Mouse (Mus musculus): ENCODE results near the gene Ppm1j. TPM values are rescaled to one million over a fixed set of nuclear protein-coding genes. Genes with fewer than 3 reads are reported as not detected.

Gene Ppm1j
- polyA plus RNA-seq, 1 experiment from 2014 or later: 0.57 TPM

GRCm38 (mm10) chr3:104767716-104768115 is 13.1 kb upstream of the Ppm1j start:
- no peak for ATAC-seq (ENCODE audit: low FRiP score)
- WGBS: 80% methylated on average over 4 of the region's 4 CpGs
- no peak overlapping the region for H3K4me3 ChIP-seq

GRCm38 (mm10) chr3:104769135-104769534 is 11.7 kb upstream of the Ppm1j start:
- Histone ChIP-seq H3K27me3 (peaks cover 42% of the 10 kb centered on the region), H3K27ac (no peak overlapping the region), H3K4me1 (replicated peaks) (no peaks in the 10 kb centered on the region), H3K9ac (no peak overlapping the region), H3K36me3 (no peaks in the 10 kb centered on the region), H3K4me3 (no peak overlapping the region), H3K9me3 (no peaks in the 10 kb centered on the region), H3K4me2 (no peak overlapping the region)
- WGBS: 23% methylated on average over 3 of the region's 3 CpGs
- no peak for ATAC-seq (ENCODE audit: low FRiP score)

More at GRCm38 (mm10) chr3:104767716-104768115, 13.1 kb upstream of the Ppm1j start:
- H3K27ac ChIP-seq: no peak overlapping the region
- H3K9me3 ChIP-seq: no peaks in the 10 kb centered on the region
- no peaks in the 10 kb centered on the region for H3K4me1 ChIP-seq (replicated peaks)
- peaks cover 32% of the 10 kb centered on the region for H3K27me3 ChIP-seq
- H3K9ac ChIP-seq: no peak overlapping the region
- H3K4me2 ChIP-seq: no peak overlapping the region
- no peaks in the 10 kb centered on the region for H3K36me3 ChIP-seq

GRCm38 (mm10) chr3:104770035-104770434 is 10.8 kb upstream of the Ppm1j start:
- H3K36me3 ChIP-seq: no peaks in the 10 kb centered on the region
- WGBS: 66% methylated on average over 10 of the region's 10 CpGs
- no peak for ATAC-seq (ENCODE audit: low FRiP score)

GRCm38 (mm10) chr3:104770918-104771317 is 9.9 kb upstream of the Ppm1j start:
- Histone ChIP-seq H3K9ac (no peak overlapping the region), H3K9me3 (no peaks in the 10 kb centered on the region), H3K27ac (no peak overlapping the region), H3K27me3 (peaks cover 50% of the 10 kb centered on the region), H3K4me1 (replicated peaks) (no peaks in the 10 kb centered on the region), H3K36me3 (no peaks in the 10 kb centered on the region), H3K4me3 (no peak overlapping the region), H3K4me2 (no peak overlapping the region)
- no peak for ATAC-seq (ENCODE audit: low FRiP score)
- 76% methylated on average over 3 of the region's 3 CpGs for WGBS

More at GRCm38 (mm10) chr3:104770035-104770434, 10.8 kb upstream of the Ppm1j start:
- Histone ChIP-seq H3K27me3 (peaks cover 46% of the 10 kb centered on the region), H3K4me2 (no peak overlapping the region), H3K9me3 (no peaks in the 10 kb centered on the region), H3K9ac (no peak overlapping the region), H3K4me1 (replicated peaks) (no peaks in the 10 kb centered on the region), H3K27ac (no peak overlapping the region), H3K4me3 (no peak overlapping the region)

- H3K36me3 ChIP-seq: no peaks in the 10 kb centered on the region
These were observed 9.4 kb upstream of the Ppm1j start for GRCm38 (mm10) chr3:104771460-104771859.

GRCm38 (mm10) chr3:104773301-104773700 is 7.6 kb upstream of the Ppm1j start:
- no peaks in the 10 kb centered on the region for H3K9me3 ChIP-seq
- peaks cover 74% of the 10 kb centered on the region for H3K27me3 ChIP-seq
- no peak overlapping the region for H3K4me3 ChIP-seq
- no peak overlapping the region for H3K9ac ChIP-seq
- H3K36me3 ChIP-seq: no peaks in the 10 kb centered on the region
- ATAC-seq (ENCODE audit: low FRiP score): no peak
- no peak overlapping the region for H3K27ac ChIP-seq
- 81% methylated on average over 7 of the region's 7 CpGs for WGBS
- peaks cover 7% of the 10 kb centered on the region for H3K4me1 ChIP-seq (replicated peaks)
- no peak overlapping the region for H3K4me2 ChIP-seq

More at GRCm38 (mm10) chr3:104771460-104771859, 9.4 kb upstream of the Ppm1j start:
- Histone ChIP-seq H3K9me3 (no peaks in the 10 kb centered on the region), H3K4me1 (replicated peaks) (no peaks in the 10 kb centered on the region), H3K4me2 (no peak overlapping the region), H3K27ac (no peak overlapping the region), H3K9ac (no peak overlapping the region), H3K4me3 (no peak overlapping the region), H3K27me3 (peaks cover 56% of the 10 kb centered on the region)
- 77% methylated on average over 6 of the region's 6 CpGs for WGBS
- ATAC-seq (ENCODE audit: low FRiP score): no peak

GRCm38 (mm10) chr3:104777342-104777741 is 3.5 kb upstream of the Ppm1j start:
- WGBS: under 1% methylated on average over 20 of the region's 20 CpGs
- ATAC-seq (ENCODE audit: low FRiP score): 0 out of 2 replicates have a peak, but pooled peaks have one; percentile 19
- H3K27ac ChIP-seq: no peak overlapping the region
- peak overlapping the region; percentile 61 for H3K4me2 ChIP-seq
- H3K4me1 ChIP-seq (replicated peaks): peaks cover 26% of the 10 kb centered on the region
- H3K4me3 ChIP-seq: peak overlapping the region; percentile 34
- H3K36me3 ChIP-seq: no peaks in the 10 kb centered on the region
- H3K9ac ChIP-seq: peak overlapping the region; percentile 35; the same call in 1 of the 2 replicates
- no peaks in the 10 kb centered on the region for H3K9me3 ChIP-seq
- peaks cover 90% of the 10 kb centered on the region for H3K27me3 ChIP-seq

GRCm38 (mm10) chr3:104779949-104780348 is 907 bp upstream of the Ppm1j start:
- no peaks in the 10 kb centered on the region for H3K9me3 ChIP-seq
- no peak overlapping the region for H3K4me2 ChIP-seq
- H3K27ac ChIP-seq: no peak overlapping the region
- no peaks in the 10 kb centered on the region for H3K36me3 ChIP-seq
- peaks cover 26% of the 10 kb centered on the region for H3K4me1 ChIP-seq (replicated peaks)
- no peak overlapping the region for H3K4me3 ChIP-seq
- H3K27me3 ChIP-seq: peaks cover 95% of the 10 kb centered on the region
- H3K9ac ChIP-seq: peak overlapping the region; percentile 13; the same call in 1 of the 2 replicates
- WGBS: 3% methylated on average over 7 of the region's 7 CpGs
- no peak for ATAC-seq (ENCODE audit: low FRiP score)

- Histone ChIP-seq H3K36me3 (no peaks in the 10 kb centered on the region), H3K27ac (no peak within 1 kb of the TSS), H3K9me3 (no peaks in the 10 kb centered on the region), H3K9ac (peak within 1 kb of the TSS; percentile 63), H3K27me3 (peaks cover 100% of the 10 kb centered on the region), H3K4me1 (replicated peaks) (peaks cover 26% of the 10 kb centered on the region), H3K4me3 (peak within 1 kb of the TSS; percentile 44), H3K4me2 (peak within 1 kb of the TSS; percentile 76)
- WGBS: under 1% methylated on average over 26 of the region's 26 CpGs
- 0 out of 2 replicates have a peak, but pooled peaks have one; percentile 9 for ATAC-seq (ENCODE audit: low FRiP score)
These were observed 631 bp downstream of the Ppm1j start, which contains the start of gene Fam19a3 for GRCm38 (mm10) chr3:104781471-104781903. TSS of gene Fam19a3 (minus strand) at chr3:104781840.

- no peak overlapping the region for H3K9ac ChIP-seq
- H3K4me3 ChIP-seq: peak overlapping the region; percentile 44
- H3K27me3 ChIP-seq: peaks cover 100% of the 10 kb centered on the region
- 0 out of 2 replicates have a peak, but pooled peaks have one; percentile 22 for ATAC-seq (ENCODE audit: low FRiP score)
- H3K9me3 ChIP-seq: no peaks in the 10 kb centered on the region
- peak overlapping the region; percentile 76; the same call in 1 of the 2 replicates for H3K4me2 ChIP-seq
- 14% methylated on average over 12 of the region's 12 CpGs for WGBS
- no peaks in the 10 kb centered on the region for H3K36me3 ChIP-seq
- H3K4me1 ChIP-seq (replicated peaks): peaks cover 23% of the 10 kb centered on the region
- no peak overlapping the region for H3K27ac ChIP-seq
These were observed 1.3 kb downstream of the Ppm1j start for GRCm38 (mm10) chr3:104782061-104782681.

- H3K9ac ChIP-seq: no peak overlapping the region
- no peaks in the 10 kb centered on the region for H3K36me3 ChIP-seq
- no peak for ATAC-seq (ENCODE audit: low FRiP score)
- peaks cover 93% of the 10 kb centered on the region for H3K27me3 ChIP-seq
- H3K4me1 ChIP-seq (replicated peaks): peaks cover 27% of the 10 kb centered on the region
- H3K27ac ChIP-seq: no peak overlapping the region
- H3K9me3 ChIP-seq: no peaks in the 10 kb centered on the region
- no peak overlapping the region for H3K4me2 ChIP-seq
- no peak overlapping the region for H3K4me3 ChIP-seq
- 36% methylated on average over 14 of the region's 14 CpGs for WGBS
These were observed 3.2 kb downstream of the Ppm1j start for GRCm38 (mm10) chr3:104783971-104784500.

GRCm38 (mm10) chr3:104785284-104785683 is 4.4 kb downstream of the Ppm1j start:
- Histone ChIP-seq H3K4me1 (replicated peaks) (peaks cover 37% of the 10 kb centered on the region), H3K36me3 (no peaks in the 10 kb centered on the region), H3K4me3 (no peak overlapping the region), H3K27ac (no peak overlapping the region), H3K9ac (no peak overlapping the region), H3K9me3 (no peaks in the 10 kb centered on the region), H3K4me2 (no peak overlapping the region), H3K27me3 (peaks cover 93% of the 10 kb centered on the region)
- 94% methylated on average over 6 of the region's 6 CpGs for WGBS
- ATAC-seq (ENCODE audit: low FRiP score): no peak

All from hindbrain, embryonic 13.5 days (tissue).